Mouse (Mus musculus) heart, embryonic 11.5 days (tissue): ENCODE results near the gene Znrd1. TPM values are rescaled to one million over a fixed set of nuclear protein-coding genes. Genes with fewer than 3 reads are reported as not detected.
A peak's percentile ranks its signal among the peaks of the same experiment; 100 is the strongest.

Experiments
- ATAC-seq: fragments of 200-750 bp; cut with Nextera tagmentation; replicated peaks from 2 replicates; pipeline ENCODE4 v1.8.0; 2017; ENCODE audit warnings: moderate library complexity; ENCODE audit not compliant: insufficient number of reproducible peaks, low FRiP score, low TSS enrichment
- H3K27ac ChIP-seq: fragments of 300-500 bp; sonication (generic); 2 replicates; pipeline ENCODE4 v1.5.1; 2014; ENCODE audit warnings: mild to moderate bottlenecking, low read depth, low read length
- H3K27me3 ChIP-seq: fragments of 300-500 bp; sonication (generic); 2 replicates; pipeline ENCODE4 v1.6.1; 2014; ENCODE audit warnings: mild to moderate bottlenecking, low read length, mixed read lengths; ENCODE audit not compliant: control insufficient read depth, insufficient read depth
- H3K36me3 ChIP-seq: fragments of 300-500 bp; sonication (generic); 2 replicates; pipeline ENCODE4 v1.6.1; 2014; ENCODE audit warnings: mild to moderate bottlenecking, low read length, moderate library complexity, mixed read lengths; ENCODE audit not compliant: control insufficient read depth, insufficient read depth
- H3K4me1 ChIP-seq: fragments of 300-500 bp; sonication (generic); 2 replicates; pipeline ENCODE4 v1.6.1; 2014; ENCODE audit warnings: low read length; ENCODE audit not compliant: control insufficient read depth, insufficient read depth
- H3K4me2 ChIP-seq: fragments of 300-500 bp; sonication (generic); 2 replicates; pipeline ENCODE4 v1.6.1; 2014; ENCODE audit warnings: mild to moderate bottlenecking, moderate library complexity
- H3K4me3 ChIP-seq: fragments of 300-500 bp; sonication (generic); 2 replicates; pipeline ENCODE4 v1.5.1; 2014; ENCODE audit warnings: low read depth, low read length
- H3K9ac ChIP-seq: fragments of 300-500 bp; sonication (generic); 2 replicates; pipeline ENCODE4 v1.6.1; 2014; ENCODE audit warnings: mild to moderate bottlenecking, low read depth, low read length, moderate library complexity
- H3K9me3 ChIP-seq: fragments of 300-500 bp; sonication (generic); replicated peaks from 2 replicates; pipeline ENCODE4 v1.6.1; 2016; ENCODE audit warnings: low read length; ENCODE audit not compliant: control insufficient read depth
- WGBS: fragments of 180-500 bp; shearing (Covaris S2); extraction: QIAGEN DNeasy Blood & Tissue Kit; methylation state at CpG from one replicate; pipeline ENCODE4 v1.1.7; 2014; ENCODE audit not compliant: insufficient replicate concordance; 5-methylcytosine and 5-hydroxymethylcytosine counted together
- polyA plus RNA-seq: library from polyadenylated mRNA; unstranded; fragments of >200 nt; fragmentation: Nextera tagmentation; extraction: Ambion mirVana; gene quantifications from 2 replicates; pipeline ENCODE4 v1.2.1, GENCODE M21; 2014

The Znrd1 gene
- polyA plus RNA-seq, 1 experiment from 2014 or later, result 44.1 TPM

- H3K4me3 ChIP-seq, result peak within 1 kb of the TSS; percentile 42
- peaks cover 68% of the 10 kb centered on the region for H3K27me3 ChIP-seq
- no peak for ATAC-seq
- H3K27ac ChIP-seq, result no peak within 1 kb of the TSS
- H3K4me1 ChIP-seq, result peaks cover 14% of the 10 kb centered on the region; the same call in 1 of the 2 replicates
- H3K36me3 ChIP-seq, result no peaks in the 10 kb centered on the region
- H3K4me2 ChIP-seq, result peak within 1 kb of the TSS; percentile 74
- WGBS, result 2% methylated on average over 59 of the region's 59 CpGs
- H3K9ac ChIP-seq, result no peak within 1 kb of the TSS
- no peaks in the 10 kb centered on the region for H3K9me3 ChIP-seq
Observed at GRCm38 (mm10) chr17:36942791-36943471, 15.4 kb downstream of the Znrd1 start, which contains the start of gene Rnf39. Gene Rnf39, plus strand, starts transcription at chr17:36942918.

GRCm38 (mm10) chr17:36942391-36942790, 16.0 kb downstream of the Znrd1 start:
- no peak for ATAC-seq
- peak overlapping the region; percentile 74 for H3K4me2 ChIP-seq

GRCm38 (mm10) chr17:36938056-36938455, 20.3 kb downstream of the Znrd1 start:
- Histone ChIP-seq H3K36me3 (no peaks in the 10 kb centered on the region), H3K27me3 (peaks cover 31% of the 10 kb centered on the region), H3K27ac (no peak overlapping the region), H3K9me3 (no peaks in the 10 kb centered on the region), H3K4me3 (no peak overlapping the region), H3K4me1 (peaks cover 7% of the 10 kb centered on the region; the same call in 1 of the 2 replicates), H3K9ac (no peak overlapping the region), H3K4me2 (no peak overlapping the region)
- ATAC-seq, result no peak
- WGBS, result 61% methylated on average over 2 of the region's 2 CpGs

More at GRCm38 (mm10) chr17:36942391-36942790, 16.0 kb downstream of the Znrd1 start:
- Histone ChIP-seq H3K9me3 (no peaks in the 10 kb centered on the region), H3K4me3 (peak overlapping the region; percentile 42), H3K36me3 (no peaks in the 10 kb centered on the region), H3K27me3 (peaks cover 67% of the 10 kb centered on the region), H3K9ac (no peak overlapping the region), H3K27ac (no peak overlapping the region), H3K4me1 (peaks cover 10% of the 10 kb centered on the region; the same call in 1 of the 2 replicates)
- 59% methylated on average over 10 of the region's 10 CpGs for WGBS

GRCm38 (mm10) chr17:36931806-36932205, 26.6 kb downstream of the Znrd1 start:
- WGBS, result 46% methylated on average over 2 of the region's 2 CpGs

GRCm38 (mm10) chr17:36931130-36931529, 27.2 kb downstream of the Znrd1 start:
- 76% methylated on average over 4 of the region's 4 CpGs for WGBS
- Histone ChIP-seq H3K27ac (no peak overlapping the region), H3K4me3 (no peak overlapping the region), H3K4me1 (no peaks in the 10 kb centered on the region), H3K9ac (no peak overlapping the region), H3K4me2 (no peak overlapping the region), H3K27me3 (no peaks in the 10 kb centered on the region), H3K9me3 (no peaks in the 10 kb centered on the region), H3K36me3 (no peaks in the 10 kb centered on the region)
- ATAC-seq, result no peak

More at GRCm38 (mm10) chr17:36931806-36932205, 26.6 kb downstream of the Znrd1 start:
- ATAC-seq, result no peak
- Histone ChIP-seq H3K4me3 (no peak overlapping the region), H3K4me2 (no peak overlapping the region), H3K27ac (no peak overlapping the region), H3K27me3 (no peaks in the 10 kb centered on the region), H3K4me1 (no peaks in the 10 kb centered on the region), H3K9ac (no peak overlapping the region), H3K9me3 (no peaks in the 10 kb centered on the region), H3K36me3 (no peaks in the 10 kb centered on the region)

GRCm38 (mm10) chr17:36930233-36930632, 28.1 kb downstream of the Znrd1 start:
- no peak for ATAC-seq
- H3K9me3 ChIP-seq, result no peaks in the 10 kb centered on the region

GRCm38 (mm10) chr17:36929236-36929932, 29.0 kb downstream of the Znrd1 start:
- Histone ChIP-seq H3K9me3 (no peaks in the 10 kb centered on the region), H3K4me1 (no peaks in the 10 kb centered on the region), H3K27ac (no peak overlapping the region), H3K36me3 (no peaks in the 10 kb centered on the region), H3K9ac (no peak overlapping the region), H3K4me3 (no peak overlapping the region), H3K27me3 (no peaks in the 10 kb centered on the region), H3K4me2 (no peak overlapping the region)
- WGBS, result 63% methylated on average over 12 of the region's 12 CpGs
- no peak for ATAC-seq

More at GRCm38 (mm10) chr17:36930233-36930632, 28.1 kb downstream of the Znrd1 start:
- no peaks in the 10 kb centered on the region for H3K36me3 ChIP-seq
- 59% methylated on average over 6 of the region's 6 CpGs for WGBS
- H3K4me2 ChIP-seq, result no peak overlapping the region
- H3K9ac ChIP-seq, result no peak overlapping the region
- H3K27me3 ChIP-seq, result no peaks in the 10 kb centered on the region
- no peaks in the 10 kb centered on the region for H3K4me1 ChIP-seq
- H3K4me3 ChIP-seq, result no peak overlapping the region
- H3K27ac ChIP-seq, result no peak overlapping the region

- Histone ChIP-seq H3K9me3 (no peaks in the 10 kb centered on the region), H3K9ac (no peak overlapping the region), H3K27ac (no peak overlapping the region), H3K4me2 (no peak overlapping the region), H3K36me3 (no peaks in the 10 kb centered on the region), H3K27me3 (no peaks in the 10 kb centered on the region), H3K4me3 (no peak overlapping the region), H3K4me1 (no peaks in the 10 kb centered on the region)
- no peak for ATAC-seq
- 35% methylated on average over 10 of the region's 10 CpGs for WGBS
Observed at GRCm38 (mm10) chr17:36927496-36928120, 30.8 kb downstream of the Znrd1 start.
